Mouse (Mus musculus) liver, embryonic 14.5 days (tissue): Measurements from ENCODE around the gene Malrd1. TPM values are rescaled to one million over a fixed set of nuclear protein-coding genes. Genes with fewer than 3 reads are reported as not detected.
"Not testable (repeated sequence)": the region's sequence is repeated elsewhere in the genome, so short reads cannot be mapped to it uniquely, and the experiment has no call there.

ENCODE experiments used
- ATAC-seq: fragments of 200-750 bp; cut with Nextera tagmentation; 2 replicates; pipeline ENCODE4 v1.8.0; 2017; ENCODE audit warnings: moderate number of reproducible peaks, mild to moderate bottlenecking, moderate library complexity; ENCODE audit not compliant: insufficient read depth
- DNase-seq, 3 experiments: peaks; one replicate each; pipeline ENCODE4 v3.0.0-alpha.2; 2012 to 2013; ENCODE audit warnings: low read depth in 3 of 3, low spot score in 3 of 3
- H3K27ac ChIP-seq: fragments of 300-500 bp; sonication (generic); 2 replicates; pipeline ENCODE4 v1.5.1; 2014; ENCODE audit warnings: moderate library complexity, mild to moderate bottlenecking, control low read depth, inconsistent platforms
- H3K27me3 ChIP-seq: fragments of 300-500 bp; sonication (generic); 2 replicates; pipeline ENCODE4 v1.6.1; 2014; ENCODE audit warnings: mild to moderate bottlenecking, low read length, moderate library complexity; ENCODE audit not compliant: control insufficient read depth, insufficient read depth
- H3K36me3 ChIP-seq: fragments of 300-500 bp; sonication (generic); replicated peaks from 2 replicates; pipeline ENCODE4 v1.6.1; 2014; ENCODE audit warnings: low read depth; ENCODE audit not compliant: control insufficient read depth, insufficient read depth
- H3K4me1 ChIP-seq, 2 experiments: fragments of 200-500 bp in 1 of 2; fragments of 300-500 bp in 1 of 2; sonication (generic) in 1 of 2; replicated peaks; 2 replicates each; pipeline ENCODE4 v1.6.1; 2012 to 2014; ENCODE audit warnings: antibody characterized with exemption in 1 of 2, inconsistent platforms in 1 of 2, low read length in 1 of 2; ENCODE audit not compliant: control insufficient read depth in 2 of 2, insufficient read depth in 2 of 2
- H3K4me2 ChIP-seq: fragments of 300-500 bp; sonication (generic); 2 replicates; pipeline ENCODE4 v1.6.1; 2014; ENCODE audit warnings: low read depth, mild to moderate bottlenecking, control low read depth, moderate library complexity
- H3K4me3 ChIP-seq, 2 experiments: fragments of 200-500 bp in 1 of 2; fragments of 300-500 bp in 1 of 2; sonication (generic) in 1 of 2; 2 replicates each; pipeline ENCODE4 v1.5.1; 2012 to 2014; ENCODE audit warnings: low read depth in 2 of 2, low read length in 2 of 2, mild to moderate bottlenecking in 2 of 2, control low read depth in 1 of 2, inconsistent platforms in 1 of 2, moderate library complexity in 1 of 2; ENCODE audit not compliant: insufficient read depth in 1 of 2
- H3K9ac ChIP-seq: fragments of 300-500 bp; sonication (generic); replicated peaks from 2 replicates; pipeline ENCODE4 v1.6.1; 2014; ENCODE audit warnings: mild to moderate bottlenecking, control low read depth, moderate library complexity
- H3K9me3 ChIP-seq: fragments of 300-500 bp; sonication (generic); 2 replicates; pipeline ENCODE4 v1.6.1; 2016; ENCODE audit warnings: low read length, mixed read lengths; ENCODE audit not compliant: control insufficient read depth
- CTCF ChIP-seq: IDR thresholded peaks from 2 replicates; pipeline ENCODE4 v1.5.1; 2016; ENCODE audit warnings: antibody characterized with exemption, low read depth, control low read depth
- EP300 ChIP-seq: IDR thresholded peaks from 2 replicates; pipeline ENCODE4 v1.6.1; 2016; ENCODE audit warnings: antibody characterized with exemption, low read depth
- WGBS: fragments of 180-500 bp; shearing (Covaris S2); extraction: QIAGEN DNeasy Blood & Tissue Kit; methylation state at CpG from one replicate; pipeline ENCODE4 v1.1.7; 2014; ENCODE audit not compliant: insufficient replicate concordance; 5-methylcytosine and 5-hydroxymethylcytosine counted together
- polyA plus RNA-seq, 2 experiments: library from polyadenylated mRNA; depleted of rRNA in 1 of 2; stranded (reverse) in 1 of 2; unstranded in 1 of 2; fragments of >200 nt; fragmentation: Nextera tagmentation in 1 of 2; extraction: Ambion mirVana in 1 of 2; gene quantifications; 2 replicates each; pipeline versions ENCODE4 v1.2.1 to v1.2.3; 2012 to 2014

The Malrd1 gene
- polyA plus RNA-seq, 2 experiments, result not detected

DNA sequence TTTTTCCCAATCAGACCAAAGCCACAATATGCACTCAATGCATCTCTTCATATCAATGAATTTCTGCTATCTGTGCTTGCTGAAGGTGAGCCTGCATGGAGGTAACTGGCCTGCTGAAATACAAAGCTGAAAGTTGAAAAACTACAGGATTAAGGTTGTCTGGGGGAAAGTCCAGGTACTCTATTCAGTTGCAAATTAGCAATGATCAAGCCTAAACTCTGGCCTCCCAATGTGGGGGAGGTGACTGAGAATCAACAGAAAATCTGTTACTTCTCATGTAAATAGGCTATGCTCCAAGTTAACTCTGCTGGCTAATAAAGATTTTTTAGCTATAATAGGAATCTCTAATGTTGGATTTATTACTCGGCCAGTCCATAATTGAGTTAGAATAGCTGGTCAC, 399.8 kb downstream of the Malrd1 start:
- Histone ChIP-seq H3K9me3 (no peaks in the 10 kb centered on the region), H3K4me1 (no peaks in the 10 kb centered on the region), H3K27me3 (no peaks in the 10 kb centered on the region), H3K27ac (no peak overlapping the region), H3K4me3 (no peak overlapping the region), H3K4me2 (no peak overlapping the region), H3K9ac (no peak overlapping the region), H3K36me3 (no peaks in the 10 kb centered on the region)
- TF ChIP-seq CTCF (no peak), EP300 (no peak)
- WGBS, result 63% methylated on average over 1 of the region's 1 CpGs
- no peak for DNase-seq
- ATAC-seq, result no peak

DNA sequence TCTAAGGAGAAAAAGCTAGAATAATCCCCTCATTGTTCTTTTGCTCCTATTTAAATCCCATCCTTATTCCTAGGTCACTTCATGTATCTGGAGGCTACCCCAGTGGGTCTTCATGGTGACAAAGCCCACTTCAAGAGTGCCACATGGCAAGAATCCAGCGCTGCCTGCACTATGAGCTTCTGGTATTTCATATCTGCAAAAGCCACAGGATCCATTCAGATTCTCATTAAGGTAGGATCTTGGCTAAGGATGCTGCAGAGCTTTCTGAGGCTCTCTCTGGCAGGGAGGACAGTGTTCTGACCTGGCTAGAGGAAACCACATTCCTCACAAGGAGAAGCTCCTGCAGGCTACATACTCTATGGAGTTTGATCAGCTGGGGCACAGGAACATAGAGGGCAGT, 405.2 kb downstream of the Malrd1 start:
- no peak overlapping the region for H3K9ac ChIP-seq
- no peak overlapping the region for H3K4me3 ChIP-seq
- no peak overlapping the region for H3K27ac ChIP-seq
- no peak for TF ChIP-seq EP300
- no peak for TF ChIP-seq CTCF
- no peaks in the 10 kb centered on the region for H3K36me3 ChIP-seq
- 69% methylated on average over 1 of the region's 1 CpGs for WGBS
- ATAC-seq (no peak), DNase-seq (no peak)
- no peak overlapping the region for H3K4me2 ChIP-seq
- no peaks in the 10 kb centered on the region for H3K4me1 ChIP-seq
- no peaks in the 10 kb centered on the region for H3K27me3 ChIP-seq
- no peaks in the 10 kb centered on the region for H3K9me3 ChIP-seq

DNA sequence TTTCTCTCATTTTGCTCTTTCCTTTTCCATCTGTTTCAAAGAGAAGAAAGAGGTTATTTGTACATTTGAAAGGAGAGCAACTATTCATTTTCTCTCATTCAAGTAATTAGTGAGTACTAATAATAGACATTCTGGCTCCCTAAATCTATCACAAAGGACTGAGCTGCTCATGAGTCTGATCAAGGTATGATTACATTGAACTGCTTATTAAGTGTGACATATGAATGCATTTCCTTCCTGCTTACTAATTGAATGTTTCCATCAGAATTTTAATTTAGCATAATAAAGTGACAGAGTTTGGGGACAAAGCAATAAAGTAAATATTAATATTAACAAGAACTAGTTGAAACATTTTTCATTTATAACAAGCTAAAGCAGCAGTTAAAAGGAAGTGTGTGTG, 405.6 kb downstream of the Malrd1 start:
- Histone ChIP-seq H3K27me3 (no peaks in the 10 kb centered on the region), H3K4me2 (no peak overlapping the region), H3K9me3 (no peaks in the 10 kb centered on the region), H3K4me3 (no peak overlapping the region), H3K4me1 (no peaks in the 10 kb centered on the region), H3K9ac (no peak overlapping the region), H3K27ac (no peak overlapping the region), H3K36me3 (no peaks in the 10 kb centered on the region)
- TF ChIP-seq EP300, result no peak
- no peak for TF ChIP-seq CTCF
- ATAC-seq (no peak), DNase-seq (no peak)

DNA sequence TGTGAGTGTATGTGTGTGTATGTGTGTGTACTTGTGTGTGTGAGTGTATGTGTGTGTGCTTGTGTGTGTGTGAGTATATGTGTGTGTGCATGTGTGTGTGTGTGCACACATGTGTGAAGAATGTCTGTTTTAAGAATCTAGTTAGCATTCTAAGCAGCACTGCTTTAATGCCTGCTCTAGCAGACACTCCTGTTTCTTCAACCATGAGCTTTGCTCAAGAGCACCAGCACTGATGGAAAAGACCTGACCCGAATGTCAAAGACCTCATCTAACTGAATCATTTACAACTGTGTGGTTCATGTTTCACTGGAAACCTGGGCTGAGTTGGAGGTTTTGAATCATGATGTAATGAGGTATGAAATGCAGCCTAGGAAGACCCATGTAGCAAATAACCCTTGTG, 406.1 kb downstream of the Malrd1 start:
- no peak overlapping the region for H3K4me3 ChIP-seq
- H3K36me3 ChIP-seq, result no peaks in the 10 kb centered on the region
- no peak overlapping the region for H3K27ac ChIP-seq
- WGBS, result 54% methylated on average over 1 of the region's 1 CpGs
- no peak overlapping the region for H3K9ac ChIP-seq
- no peak for ATAC-seq
- H3K27me3 ChIP-seq, result no peaks in the 10 kb centered on the region
- DNase-seq, result no peak
- TF ChIP-seq CTCF, result no peak
- no peak for TF ChIP-seq EP300
- H3K4me2 ChIP-seq, result no peak overlapping the region
- no peaks in the 10 kb centered on the region for H3K4me1 ChIP-seq
- no peaks in the 10 kb centered on the region for H3K9me3 ChIP-seq

DNA sequence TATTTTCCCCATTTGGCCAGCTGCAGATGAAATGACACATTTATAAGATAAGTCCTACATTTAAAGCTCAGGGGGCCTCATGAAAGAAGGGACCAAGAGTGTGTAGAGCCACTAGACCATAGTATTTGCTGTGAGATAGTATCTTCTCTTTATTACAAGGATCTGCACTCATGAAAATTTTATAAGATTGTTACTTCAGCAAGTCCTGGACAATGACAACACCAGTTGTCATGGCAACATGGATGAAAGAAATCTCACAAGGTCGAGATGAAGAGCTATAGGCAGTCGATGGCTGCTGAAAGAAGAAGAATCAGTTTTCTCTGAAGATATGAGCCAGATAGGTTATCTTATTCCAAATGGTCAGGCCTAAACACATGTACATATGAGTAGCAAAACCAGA, 476.6 kb downstream of the Malrd1 start:
- Histone ChIP-seq H3K4me3 (no peak overlapping the region), H3K27ac (no peak overlapping the region), H3K4me2 (no peak overlapping the region), H3K9me3 (no peaks in the 10 kb centered on the region), H3K27me3 (no peaks in the 10 kb centered on the region), H3K4me1 (no peaks in the 10 kb centered on the region), H3K9ac (no peak overlapping the region), H3K36me3 (no peaks in the 10 kb centered on the region)
- no peak for TF ChIP-seq EP300
- TF ChIP-seq CTCF, result no peak
- WGBS, result 38% methylated on average over 2 of the region's 2 CpGs
- no peak for DNase-seq
- no peak for ATAC-seq

DNA sequence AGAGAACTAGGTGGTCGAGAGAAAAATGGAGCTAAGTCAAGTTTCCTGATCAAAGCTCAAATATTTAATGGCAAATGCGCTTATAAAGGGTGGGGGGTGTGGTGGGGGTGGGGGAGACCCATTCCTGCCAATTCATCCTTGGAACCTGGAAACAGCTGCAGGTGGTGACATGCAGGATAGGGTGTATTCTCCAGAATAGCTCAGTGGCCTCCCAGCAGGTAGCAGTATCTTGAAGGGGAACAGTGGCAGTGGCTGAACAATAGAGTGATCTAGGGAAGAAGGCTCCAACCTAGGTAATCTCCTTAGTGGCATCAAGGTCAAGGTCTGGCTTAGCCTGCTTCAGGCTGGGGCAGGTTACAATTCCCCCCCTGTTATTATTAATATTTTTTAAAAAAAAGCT, 490.8 kb downstream of the Malrd1 start:
- not testable (repeated sequence) for ATAC-seq, H3K4me3 ChIP-seq, H3K27me3 ChIP-seq, H3K9me3 ChIP-seq, DNase-seq, H3K4me1 ChIP-seq, H3K36me3 ChIP-seq, H3K27ac ChIP-seq, H3K9ac ChIP-seq, H3K4me2 ChIP-seq
- 47% methylated on average over 2 of the region's 2 CpGs for WGBS

DNA sequence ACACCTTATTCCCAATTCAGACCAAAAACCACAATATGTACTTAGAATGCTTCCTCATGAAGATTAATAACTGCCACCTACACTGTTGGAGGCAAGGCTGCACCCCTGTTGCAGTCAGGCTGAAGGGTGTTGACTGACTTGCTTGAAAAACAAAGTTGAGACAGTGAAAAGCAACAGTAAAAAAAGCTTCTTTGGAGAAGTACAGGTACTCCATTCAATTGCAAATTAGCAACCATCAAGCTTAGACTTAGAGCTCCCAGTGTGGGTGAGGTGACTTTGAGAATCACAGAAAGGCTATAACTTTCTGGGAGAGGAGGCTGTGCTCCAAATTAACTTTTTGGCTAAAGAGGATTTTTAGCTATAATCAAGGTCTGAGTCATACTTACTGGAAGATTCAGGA, 491.4 kb downstream of the Malrd1 start:
- not testable (repeated sequence) for H3K27me3 ChIP-seq, H3K36me3 ChIP-seq, H3K4me3 ChIP-seq, DNase-seq, H3K4me2 ChIP-seq, H3K27ac ChIP-seq, H3K9me3 ChIP-seq, H3K9ac ChIP-seq, H3K4me1 ChIP-seq, ATAC-seq
